Mouse (Mus musculus) intestine, embryonic 16.5 days (tissue): Measurements from ENCODE around the gene Ssh1. TPM values are rescaled to one million over a fixed set of nuclear protein-coding genes. Genes with fewer than 3 reads are reported as not detected.

Source experiments
- polyA plus RNA-seq: library from polyadenylated mRNA; unstranded; fragments of >200 nt; fragmentation: Nextera tagmentation; extraction: Ambion mirVana; gene quantifications from 2 replicates; pipeline ENCODE4 v1.2.1, GENCODE M21; 2015

Gene Ssh1
- polyA plus RNA-seq, 1 experiment from 2014 or later: 7.1 TPM

Other genes with a start within 250 kb of the Ssh1 start
- gene Sart3, start 221.4 kb downstream of the Ssh1 start, polyA plus RNA-seq: 30.2 and 30.6 TPM in 2 replicates
- 99.0 and 114 TPM in 2 replicates for gene Iscu, start 221.1 kb downstream of the Ssh1 start, polyA plus RNA-seq
- gene Tmem119, start 193.4 kb downstream of the Ssh1 start, polyA plus RNA-seq: 56.6 and 63.7 TPM in 2 replicates
- gene Selplg, start 161.2 kb downstream of the Ssh1 start, polyA plus RNA-seq: 6.8 and 7.5 TPM in 2 replicates
- gene Coro1c, start 85.1 kb downstream of the Ssh1 start, polyA plus RNA-seq: 175 and 183 TPM in 2 replicates
- gene Dao, start 9.8 kb upstream of the Ssh1 start, polyA plus RNA-seq: 31.0 and 32.5 TPM in 2 replicates
- gene Usp30, start 71.6 kb upstream of the Ssh1 start, polyA plus RNA-seq: 9.1 and 9.3 TPM in 2 replicates
- 1.7 and 2.0 TPM in 2 replicates for gene Svop, start 97.7 kb upstream of the Ssh1 start, polyA plus RNA-seq
- gene Alkbh2, start 134.3 kb upstream of the Ssh1 start, polyA plus RNA-seq: 7.6 and 10.1 TPM in 2 replicates
- 32.2 and 35.5 TPM in 2 replicates for gene Ung, start 136.5 kb upstream of the Ssh1 start, polyA plus RNA-seq
- 1.1 and 1.4 TPM in 2 replicates for gene Acacb, start 152.6 kb upstream of the Ssh1 start, polyA plus RNA-seq